Mouse (Mus musculus) cortical plate, adult 2 months (tissue): ENCODE measurements at regions not wholly inside any gene's neighbourhood (a gene's known extent, or its start where the extent isn't known, plus 50 kb on each side); places are given as distances from the start of the nearest gene placed in this dataset.

Experiments
- CTCF ChIP-seq: fragments of 200-500 bp; IDR thresholded peaks from 2 replicates; pipeline ENCODE4 v1.5.1; 2011; ENCODE audit warnings: mild to moderate bottlenecking, control low read depth, low read length; ENCODE audit not compliant: insufficient read depth; ENCODE audit errors: extremely low read depth
- POLR2A ChIP-seq: fragments of 200-500 bp; IDR thresholded peaks from 2 replicates; pipeline ENCODE4 v1.6.1; 2011; ENCODE audit warnings: mild to moderate bottlenecking, low read length, control low read depth; ENCODE audit not compliant: insufficient read depth; ENCODE audit errors: extremely low read depth

DNA sequence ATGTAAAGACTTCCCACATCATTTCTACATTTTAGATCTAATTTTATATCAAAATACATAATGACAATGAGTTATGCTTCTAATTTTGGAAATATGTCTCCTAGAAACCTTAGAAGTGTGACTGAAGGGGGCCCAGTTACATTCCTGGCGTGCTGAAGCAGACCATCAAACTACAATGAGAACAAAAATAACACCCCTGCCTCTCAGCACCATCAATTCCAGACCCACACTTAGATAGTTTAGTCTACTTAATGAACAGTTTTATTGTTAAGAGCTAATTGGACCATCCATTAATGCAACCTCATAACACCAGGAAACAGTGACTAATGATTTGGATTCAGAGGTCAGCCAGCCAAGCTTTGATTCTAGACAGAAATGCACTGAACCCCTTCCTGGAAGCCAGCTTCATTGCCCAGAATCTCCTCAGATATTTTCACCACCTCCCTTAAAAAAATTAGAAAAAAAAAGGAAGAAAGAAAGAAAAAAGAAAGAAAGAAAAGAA, 280.7 kb downstream of the Ptbp2 start:
- TF ChIP-seq CTCF: no peak
- TF ChIP-seq POLR2A: no peak
